Mouse (Mus musculus) kidney, postnatal 14 days (tissue): ENCODE results near the gene Jakmip3.

Source experiments
- DNase-seq: peaks from one replicate; pipeline ENCODE4 v3.0.0; 2022; ENCODE audit warnings: mixed read lengths

Jakmip3 gene

DNA sequence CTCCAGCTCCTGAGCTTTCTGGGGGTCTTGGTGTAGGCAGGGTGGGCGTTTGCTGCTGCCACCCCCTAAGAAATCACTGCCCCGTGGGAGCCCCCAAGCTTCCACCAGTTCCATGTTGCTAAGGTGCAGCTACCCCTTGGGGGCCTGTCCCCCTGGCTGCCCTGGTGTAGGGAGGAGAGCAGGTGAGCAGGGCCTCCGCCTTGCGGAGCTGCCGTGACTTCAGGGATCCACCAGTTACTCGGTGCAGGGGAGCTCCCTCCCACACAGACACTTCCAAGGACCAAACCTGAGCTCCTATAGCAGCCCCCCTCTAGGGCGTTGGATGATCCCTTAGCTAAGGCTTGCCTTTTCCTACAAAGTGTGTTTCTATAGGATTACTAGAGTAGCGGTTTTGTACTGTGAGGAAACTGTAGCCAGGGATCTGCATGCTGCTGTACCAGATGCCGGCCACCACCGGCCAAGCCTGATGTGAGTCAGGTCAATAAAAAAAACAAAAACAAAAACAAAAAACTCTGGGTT is 160.8 kb downstream of the Jakmip3 start:
- no peak for DNase-seq

DNA sequence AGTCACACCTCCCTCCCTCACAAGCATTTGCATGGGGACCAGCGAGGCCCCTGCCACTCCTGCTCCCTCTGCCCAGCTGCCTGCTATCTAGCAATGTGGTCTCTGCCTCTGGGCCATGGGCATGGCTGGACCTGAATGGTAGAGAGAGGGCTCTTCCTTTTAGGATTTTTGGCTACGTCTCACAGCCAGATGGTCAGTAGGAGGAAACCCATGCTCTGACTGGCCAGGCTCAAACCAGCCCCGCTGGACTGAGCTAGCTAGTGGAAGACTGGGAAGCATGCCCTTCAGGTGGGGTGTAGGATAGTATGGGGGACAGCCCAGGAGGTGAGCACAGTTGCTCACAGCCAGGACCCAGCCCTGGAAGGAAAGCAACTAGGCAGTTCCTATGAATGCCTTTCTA is 161.3 kb downstream of the Jakmip3 start:
- no peak for DNase-seq

DNA sequence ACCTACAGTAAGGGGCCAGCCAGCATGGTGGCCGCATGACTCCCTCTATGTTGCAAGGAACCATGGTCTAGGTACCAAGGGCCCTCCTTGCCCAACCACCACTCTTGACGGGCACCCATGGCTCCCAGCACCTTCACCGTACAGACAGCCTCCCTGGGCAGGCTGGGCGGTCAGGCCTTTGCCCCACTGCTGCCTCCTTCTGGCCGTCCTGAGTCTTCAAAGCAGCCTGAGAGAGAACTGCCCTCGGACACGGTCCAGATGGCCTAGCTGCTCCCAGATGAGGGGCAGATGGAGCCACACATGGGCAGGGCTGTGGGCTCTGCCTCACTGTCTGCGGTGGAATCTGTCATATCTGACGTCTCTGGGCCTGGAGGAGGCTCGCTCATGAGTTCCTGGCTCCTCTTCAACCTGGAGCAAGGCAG is 163.4 kb downstream of the Jakmip3 start:
- no peak for DNase-seq

DNA sequence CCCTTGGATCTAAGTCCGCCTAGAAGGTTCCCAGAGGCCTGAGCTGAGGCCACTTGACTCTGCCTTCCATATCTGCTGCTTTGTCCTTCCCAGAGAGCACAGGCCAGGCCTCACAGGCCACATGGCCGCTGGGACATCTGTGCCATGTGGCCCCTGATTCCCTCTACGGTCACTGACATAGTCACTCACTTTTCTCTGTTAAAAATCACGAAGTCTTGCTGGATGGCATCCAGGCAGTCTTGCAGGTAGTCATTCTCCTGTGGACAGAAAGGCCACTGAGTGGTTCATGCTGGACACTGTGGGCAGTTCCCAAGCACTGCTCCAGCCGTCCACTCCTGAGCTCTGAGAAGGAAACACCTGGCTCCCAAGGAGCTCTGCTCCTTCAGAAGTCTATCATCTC is 164.5 kb downstream of the Jakmip3 start:
- no peak for DNase-seq

DNA sequence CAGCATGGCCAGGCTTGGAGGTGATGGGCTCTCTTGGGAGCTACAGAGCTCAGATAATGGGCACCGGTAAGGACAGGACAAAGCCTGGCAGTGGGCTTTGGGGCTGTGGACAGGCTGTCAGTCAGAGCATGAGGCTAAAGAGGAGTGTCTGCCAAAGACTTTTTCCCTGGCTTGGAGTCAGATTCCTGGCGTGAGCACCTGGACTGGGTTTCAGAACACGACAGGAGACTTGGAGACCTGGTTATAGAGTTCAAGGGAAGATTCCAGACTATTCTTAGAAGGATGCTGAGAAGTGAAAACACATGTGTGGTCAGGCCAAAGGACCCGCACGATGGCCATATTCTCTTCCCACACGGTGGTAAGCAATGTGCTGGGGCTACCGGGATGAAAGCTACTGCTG is 165.2 kb downstream of the Jakmip3 start:
- no peak for DNase-seq

DNA sequence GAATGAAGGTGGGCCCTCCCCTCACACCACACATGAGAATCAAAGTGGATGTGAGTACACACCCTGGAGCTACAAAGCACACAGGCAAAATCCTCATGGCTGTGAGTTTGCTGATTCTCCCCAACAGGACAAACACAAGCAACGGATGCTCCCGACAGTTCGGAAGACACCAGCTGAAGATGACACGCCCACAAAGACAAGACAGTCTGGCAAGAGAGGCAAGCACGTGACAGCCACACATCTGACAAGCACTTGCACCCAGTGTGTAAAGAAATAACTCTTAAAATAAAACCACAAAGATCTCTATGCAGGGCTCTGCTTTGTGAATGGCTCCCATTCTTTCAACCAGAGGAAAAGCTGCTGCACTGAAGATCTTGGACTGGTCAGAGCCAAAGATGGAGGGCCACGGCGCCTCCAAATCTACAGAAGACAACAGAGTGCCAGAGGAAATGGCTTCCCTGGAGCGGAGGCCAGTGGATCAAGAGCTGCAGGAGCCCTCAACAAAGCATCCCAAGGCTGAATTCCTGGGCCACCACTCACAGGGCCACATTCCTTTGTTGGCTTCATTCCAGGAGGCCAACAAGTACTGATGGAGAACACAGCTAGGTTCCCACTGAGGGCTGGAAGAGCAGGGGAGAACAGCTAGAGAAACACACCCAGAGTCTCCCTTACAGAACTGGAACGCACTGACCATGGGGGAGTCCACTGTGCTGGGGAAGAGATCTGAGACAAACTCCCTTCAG is 167.5 kb downstream of the Jakmip3 start:
- DNase-seq: no peak

DNA sequence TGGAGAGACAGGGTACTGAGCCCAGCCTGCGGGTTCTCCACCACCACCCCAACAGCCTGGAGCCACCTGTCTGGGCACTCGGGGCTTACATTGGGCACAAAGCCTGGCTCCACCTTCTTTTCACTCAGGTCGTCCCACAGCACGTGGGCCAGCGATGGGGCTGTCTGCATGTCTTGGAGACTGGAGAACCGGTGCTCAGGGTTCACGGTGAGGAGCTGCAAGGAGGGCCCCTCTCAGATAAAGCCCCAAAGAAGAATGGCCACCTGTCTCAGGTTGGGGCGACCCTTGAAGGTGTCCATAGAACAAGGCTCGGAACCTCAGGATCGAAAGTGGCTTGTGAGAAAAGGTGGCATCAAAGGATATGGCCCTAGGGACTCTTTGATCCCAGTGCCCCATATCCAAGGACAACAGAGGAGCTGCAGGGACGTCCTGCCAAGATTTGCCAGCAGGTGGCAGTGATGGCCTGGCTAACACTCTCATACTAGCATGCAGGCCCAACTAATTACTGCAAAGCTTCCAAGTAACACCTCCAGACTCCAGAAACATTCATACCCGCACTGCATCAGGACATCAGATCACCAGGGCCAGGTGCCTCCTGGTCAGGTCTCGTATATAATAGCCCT is 178.7 kb downstream of the Jakmip3 start:
- DNase-seq: peak; percentile 88

DNA sequence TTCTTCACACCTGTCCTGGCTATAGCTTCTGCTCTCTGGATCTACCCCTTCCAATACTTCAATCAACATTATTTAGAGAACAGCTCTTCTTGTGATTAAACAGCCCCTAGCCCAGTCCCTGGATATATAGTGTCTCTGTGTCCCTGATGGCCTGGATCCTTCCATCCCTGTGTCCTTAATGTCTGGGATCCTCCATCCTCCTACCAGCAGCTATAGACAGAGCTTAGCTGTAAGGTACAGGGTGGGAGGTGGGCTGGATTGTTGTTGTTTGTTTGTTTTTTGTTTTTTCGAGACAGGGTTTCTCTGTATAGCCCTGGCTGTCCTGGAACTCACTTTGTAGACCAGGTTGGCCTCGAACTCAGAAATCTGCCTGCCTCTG is 179.2 kb downstream of the Jakmip3 start:
- no peak for DNase-seq

DNA sequence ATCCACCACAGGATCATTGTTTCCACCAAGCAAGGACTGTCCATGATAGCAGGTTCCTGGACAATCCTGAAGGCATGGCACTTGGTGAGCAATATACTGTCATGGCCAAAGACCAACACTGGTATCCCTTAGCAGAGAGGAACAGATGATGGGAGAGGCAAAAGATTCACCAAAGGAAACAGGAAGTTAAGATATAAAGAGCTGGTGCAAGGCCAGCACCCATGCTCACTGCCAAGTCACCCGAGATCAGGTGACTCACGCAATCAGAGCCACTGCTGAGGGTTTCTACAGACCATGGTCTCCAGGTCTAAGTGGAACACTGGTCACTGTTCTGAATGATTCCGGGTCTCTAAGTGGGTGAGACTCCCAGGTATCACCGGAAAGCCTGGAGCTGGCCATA is 185.4 kb downstream of the Jakmip3 start:
- DNase-seq: no peak

DNA sequence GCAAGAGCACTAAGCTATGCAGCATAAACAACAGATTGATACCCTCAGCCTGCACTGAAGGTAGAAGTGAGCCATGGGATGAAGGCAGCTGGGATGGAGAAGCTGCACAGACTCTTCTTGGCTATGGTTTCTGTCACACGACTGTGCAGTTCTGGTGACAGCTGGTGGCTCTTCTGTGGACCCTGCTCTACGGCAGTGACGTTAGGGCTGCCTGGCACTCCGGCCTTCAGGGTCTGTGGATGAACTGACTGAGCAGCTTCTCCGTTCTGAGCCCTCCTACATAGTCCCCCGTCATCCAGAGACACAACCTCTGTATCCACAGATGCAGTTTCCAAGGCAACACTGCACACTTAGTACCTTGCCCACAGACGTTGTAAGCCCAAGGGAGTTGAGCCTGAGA is 186.0 kb downstream of the Jakmip3 start:
- no peak for DNase-seq

DNA sequence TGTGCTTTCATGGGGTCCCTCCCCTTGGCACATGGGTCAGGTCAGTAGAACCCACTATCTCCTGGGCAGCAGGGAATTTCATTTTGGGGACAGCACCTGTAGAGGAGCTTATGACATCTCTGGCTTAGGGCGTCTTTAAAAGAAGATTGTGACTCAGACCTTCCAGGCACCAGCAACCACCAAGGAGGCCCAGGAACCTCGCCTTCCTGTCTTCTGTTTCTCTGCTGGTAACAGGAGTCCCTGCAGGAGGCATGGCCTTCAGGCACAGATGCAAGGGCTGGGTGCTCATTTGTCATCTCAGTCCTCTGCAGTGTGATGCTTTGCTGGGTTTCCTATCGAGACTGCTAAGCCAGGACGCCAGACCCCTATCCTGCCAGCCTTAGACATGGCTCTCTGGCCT is 188.5 kb downstream of the Jakmip3 start:
- no peak for DNase-seq

DNA sequence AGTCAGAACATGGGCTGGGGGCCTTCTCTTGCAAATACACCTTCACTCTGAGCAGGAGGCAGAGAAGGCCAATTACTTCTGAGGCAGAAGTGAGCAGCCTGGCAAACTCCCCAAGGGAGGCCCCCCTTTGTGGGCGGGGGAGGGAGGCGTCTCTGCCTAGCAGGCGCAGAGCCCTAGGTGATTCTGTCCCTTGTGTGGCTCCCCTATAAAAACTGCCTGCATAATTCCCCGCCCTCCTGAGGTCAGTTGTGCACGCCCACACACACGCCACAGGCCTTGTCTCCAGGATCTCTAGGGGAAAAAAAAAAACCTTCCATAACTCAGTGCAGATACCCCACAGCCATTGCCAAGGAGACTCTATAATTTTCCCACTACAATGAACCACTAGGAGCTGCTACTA is 189.8 kb downstream of the Jakmip3 start:
- no peak for DNase-seq

DNA sequence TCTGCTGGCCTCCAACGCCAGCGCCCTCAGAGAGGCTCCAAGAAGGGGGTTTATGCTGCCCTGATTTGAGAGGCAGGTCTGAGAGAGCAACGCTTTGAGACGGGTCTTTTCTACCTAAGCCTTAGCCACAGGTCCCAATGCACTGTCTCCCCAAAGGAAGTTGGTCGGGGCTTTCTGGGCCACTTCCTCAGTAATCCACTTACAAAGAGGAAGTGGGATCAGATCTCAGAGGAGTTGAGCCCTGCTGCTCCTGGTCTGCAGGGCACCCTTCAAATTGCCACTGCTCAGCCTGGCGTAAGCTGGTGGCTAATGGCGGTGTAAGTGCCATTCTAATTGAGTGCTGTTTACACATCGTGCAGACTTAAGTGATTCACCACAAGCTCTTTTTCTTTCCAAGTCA is 191.0 kb downstream of the Jakmip3 start:
- DNase-seq: no peak

DNA sequence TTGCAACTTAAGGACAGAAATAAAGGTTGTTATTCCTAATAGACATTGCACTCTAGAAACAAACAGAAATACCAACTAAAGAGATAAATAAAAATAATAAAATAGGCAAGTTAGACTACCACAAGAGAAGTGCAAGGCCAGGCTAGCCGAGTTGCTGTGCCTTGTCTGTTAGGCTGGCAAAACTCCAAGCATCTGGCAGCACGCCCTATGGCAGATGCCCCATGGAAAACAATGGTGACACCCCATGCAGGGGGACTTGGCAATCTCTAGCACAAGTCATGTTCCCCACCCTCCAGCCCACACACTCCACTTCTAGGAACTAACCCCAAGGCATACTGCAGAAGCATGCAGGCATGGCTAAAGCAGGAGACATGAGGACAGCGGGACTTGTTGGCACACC is 192.9 kb downstream of the Jakmip3 start:
- peak; percentile 23 for DNase-seq
